Mouse (Mus musculus) monocyte, adult 59 days (primary cell): ENCODE measurements around the gene Sec31a. TPM values are rescaled to one million over a fixed set of nuclear protein-coding genes. Genes with fewer than 3 reads are reported as not detected.

Experiments
- total RNA-seq, 2 experiments: library from RNA; stranded (reverse); gene quantifications; one replicate each; pipeline ENCODE4 v1.2.4; 2023

Sec31a gene
- 100 to 1,000 TPM; 119 to 130 TPM for total RNA-seq

DNA sequence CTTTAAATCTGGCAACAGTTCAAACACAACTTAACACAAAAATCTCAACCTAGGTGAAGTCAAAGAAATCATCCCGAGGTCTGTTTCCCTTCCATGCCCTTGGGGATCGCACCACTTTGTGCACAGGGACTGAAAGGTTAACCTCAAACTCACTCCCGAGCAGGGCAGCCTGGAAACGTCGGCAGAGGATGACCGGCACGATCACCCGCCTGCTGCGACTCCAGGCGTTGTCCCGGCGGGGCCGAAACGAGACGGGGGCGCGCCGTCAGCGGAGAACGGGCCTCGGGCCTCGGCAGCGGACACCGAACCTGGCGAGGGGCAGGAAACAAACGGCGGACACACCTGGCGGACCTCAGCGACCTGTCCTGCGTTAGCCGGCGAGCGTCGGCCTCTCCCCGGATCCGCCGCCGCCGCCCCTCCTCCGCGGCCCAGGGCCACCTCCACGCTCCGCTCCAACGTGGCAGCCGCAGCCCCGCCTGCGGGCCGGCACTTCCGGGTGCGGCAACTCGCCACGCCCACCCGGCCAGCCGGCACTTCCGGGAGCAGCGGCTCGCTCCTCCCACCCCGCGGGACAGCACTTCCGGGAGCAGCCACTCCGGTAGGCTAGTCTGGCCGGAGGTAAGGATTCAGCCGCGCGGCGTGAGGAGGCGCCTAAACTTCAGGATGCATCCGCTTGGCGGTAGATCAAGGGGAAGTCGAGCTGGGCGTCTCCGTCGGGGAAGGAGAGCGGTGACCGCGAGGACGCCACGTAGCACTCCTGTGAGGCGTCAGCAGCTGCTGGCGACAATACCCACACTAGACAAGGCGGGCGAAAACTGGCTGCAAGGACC, at the start of gene Sec31a:
Gene Sec31a, minus strand, starts transcription at position 474 of the 830 bp plus-strand sequence.

Other genes starting within 250 kb of the Sec31a start
- 10 to 100 TPM; 26.3 to 27.1 TPM for gene Lin54, start 84.4 kb upstream of the Sec31a start, total RNA-seq
- 10 to 100 TPM; 33.6 to 34.1 TPM for gene Cops4, start 102.1 kb upstream of the Sec31a start, total RNA-seq
- gene Plac8, start 156.0 kb upstream of the Sec31a start, total RNA-seq = 1,000 to 10,000 TPM; 1,618 to 2,062 TPM